In genomic region chr9:8927561-8927960, GRCm38 (mm10) we compare ENCODE assay signal across 8 mouse cellular contexts. TPM values are rescaled to one million over a fixed set of nuclear protein-coding genes. Genes with fewer than 3 reads are reported as not detected.
"Had no signal": no experiment of that assay in that cellular context is flagged by ENCODE, and none has a peak within 500 bp of the region (broad histone marks: within the 10 kb centered on the region; RNA-seq: fewer than 3 reads in every experiment).

No protein-coding gene starts in this region.

- DNase-seq: kidney, adult 18-20 months; kidney, postnatal 10 days; lung, adult 18-20 months; midbrain, embryonic 14.5 days; thymus, postnatal 4 days had no signal

- ATAC-seq: intestine, embryonic 15.5 days had no signal

RNA-seq across cellular contexts. Expression of gene Pgr, which starts 27.9 kb away (rescaled TPM):
- total RNA-seq: liver, adult 2 months; megakaryocyte-erythroid progenitor cell, adult 5-6 weeks had no signal

RNA-seq across cellular contexts. Expression of gene Gm16485, which starts 44.0 kb away (rescaled TPM):
- total RNA-seq: liver, adult 2 months; megakaryocyte-erythroid progenitor cell, adult 5-6 weeks had no signal
